Mouse (Mus musculus) limb, embryonic 12.5 days (tissue): ENCODE results near the gene Mecom. TPM values are rescaled to one million over a fixed set of nuclear protein-coding genes. Genes with fewer than 3 reads are reported as not detected.

Experiments used
- ATAC-seq: fragments of 200-750 bp; cut with Nextera tagmentation; 2 replicates; pipeline ENCODE4 v1.8.0; 2017; ENCODE audit warnings: low read depth, moderate TSS enrichment; ENCODE audit not compliant: insufficient number of reproducible peaks, insufficient read depth, low FRiP score, low TSS enrichment
- H3K27ac ChIP-seq: fragments of 300-500 bp; sonication (generic); 2 replicates; pipeline ENCODE4 v1.5.1; 2016; ENCODE audit warnings: mild to moderate bottlenecking, moderate library complexity
- H3K27me3 ChIP-seq: fragments of 300-500 bp; sonication (generic); 2 replicates; pipeline ENCODE4 v1.6.1; 2016; ENCODE audit warnings: mild to moderate bottlenecking, moderate library complexity
- H3K36me3 ChIP-seq: fragments of 300-500 bp; sonication (generic); 2 replicates; pipeline ENCODE4 v1.6.1; 2016; ENCODE audit warnings: mild to moderate bottlenecking, moderate library complexity
- H3K4me1 ChIP-seq: fragments of 300-500 bp; sonication (generic); replicated peaks from 2 replicates; pipeline ENCODE4 v1.6.1; 2016
- H3K4me2 ChIP-seq: fragments of 300-500 bp; sonication (generic); 2 replicates; pipeline ENCODE4 v1.6.1; 2016; ENCODE audit warnings: mild to moderate bottlenecking, moderate library complexity
- H3K4me3 ChIP-seq: fragments of 300-500 bp; sonication (generic); replicated peaks from 2 replicates; pipeline ENCODE4 v1.5.1; 2016; ENCODE audit warnings: mild to moderate bottlenecking
- H3K9ac ChIP-seq: fragments of 300-500 bp; sonication (generic); replicated peaks from 2 replicates; pipeline ENCODE4 v1.6.1; 2016; ENCODE audit warnings: mild to moderate bottlenecking, moderate library complexity
- H3K9me3 ChIP-seq: fragments of 300-500 bp; sonication (generic); 2 replicates; pipeline ENCODE4 v1.6.1; 2016; ENCODE audit warnings: mild to moderate bottlenecking, moderate library complexity
- WGBS: fragments of 180-500 bp; shearing (Covaris S2); methylation state at CpG from one replicate; pipeline ENCODE4 v1.1.7; 2016; 5-methylcytosine and 5-hydroxymethylcytosine counted together
- polyA plus RNA-seq: library from polyadenylated mRNA; unstranded; fragments of >200 nt; fragmentation: Nextera tagmentation; extraction: Ambion mirVana; gene quantifications from 2 replicates; pipeline ENCODE4 v1.2.1, GENCODE M21; 2016

The Mecom gene
- polyA plus RNA-seq, 1 experiment from 2014 or later = 187 TPM

GRCm38 (mm10) chr3:30014962-30015660 lies 532.7 kb downstream of the Mecom start:
- Histone ChIP-seq H3K36me3 (no peaks in the 10 kb centered on the region), H3K27me3 (no peaks in the 10 kb centered on the region), H3K27ac (peak overlapping the region; percentile 84), H3K9me3 (no peaks in the 10 kb centered on the region), H3K9ac (no peak overlapping the region; the same call in 1 of the 2 replicates), H3K4me3 (no peak overlapping the region), H3K4me1 (peaks cover 57% of the 10 kb centered on the region), H3K4me2 (peak overlapping the region; percentile 31)
- 0 out of 2 replicates have a peak, but pooled peaks have one; percentile 40 for ATAC-seq
- WGBS = 5% methylated on average over 10 of the region's 10 CpGs

- Histone ChIP-seq H3K9me3 (no peaks in the 10 kb centered on the region), H3K27me3 (no peaks in the 10 kb centered on the region), H3K4me1 (peaks cover 49% of the 10 kb centered on the region), H3K36me3 (no peaks in the 10 kb centered on the region), H3K4me2 (peak overlapping the region; percentile 17; the same call in 1 of the 2 replicates), H3K9ac (no peak overlapping the region), H3K27ac (peak overlapping the region; percentile 72; the same call in 1 of the 2 replicates), H3K4me3 (no peak overlapping the region)
- ATAC-seq = no peak
- 24% methylated on average over 1 of the region's 1 CpGs for WGBS
These were observed 533.5 kb downstream of the Mecom start for GRCm38 (mm10) chr3:30014279-30014678.

GRCm38 (mm10) chr3:30013416-30013815 lies 534.4 kb downstream of the Mecom start:
- Histone ChIP-seq H3K27ac (peak overlapping the region; percentile 100), H3K27me3 (no peaks in the 10 kb centered on the region), H3K9me3 (no peaks in the 10 kb centered on the region), H3K9ac (peak overlapping the region; percentile 99), H3K4me3 (peak overlapping the region; percentile 82), H3K36me3 (no peaks in the 10 kb centered on the region), H3K4me2 (peak overlapping the region; percentile 71), H3K4me1 (peaks cover 42% of the 10 kb centered on the region)
- no peak for ATAC-seq
- WGBS = 19% methylated on average over 1 of the region's 1 CpGs

- H3K27ac ChIP-seq = peak overlapping the region; percentile 100
- H3K4me1 ChIP-seq = peaks cover 38% of the 10 kb centered on the region
- ATAC-seq = no peak
- no peaks in the 10 kb centered on the region for H3K36me3 ChIP-seq
- H3K9ac ChIP-seq = peak overlapping the region; percentile 99
- WGBS = under 1% methylated on average over 29 of the region's 29 CpGs
- H3K9me3 ChIP-seq = no peaks in the 10 kb centered on the region
- peak overlapping the region; percentile 71 for H3K4me2 ChIP-seq
- H3K4me3 ChIP-seq = peak overlapping the region; percentile 82
- no peaks in the 10 kb centered on the region for H3K27me3 ChIP-seq
These were observed 535.0 kb downstream of the Mecom start for GRCm38 (mm10) chr3:30012666-30013365.

- no peak for ATAC-seq
These were observed 535.7 kb downstream of the Mecom start for GRCm38 (mm10) chr3:30012150-30012549.

GRCm38 (mm10) chr3:30011712-30012111 lies 536.1 kb downstream of the Mecom start:
- Histone ChIP-seq H3K4me1 (peaks cover 36% of the 10 kb centered on the region), H3K4me2 (peak overlapping the region; percentile 71), H3K9ac (peak overlapping the region; percentile 99), H3K9me3 (no peaks in the 10 kb centered on the region), H3K27ac (peak overlapping the region; percentile 100), H3K36me3 (no peaks in the 10 kb centered on the region), H3K27me3 (no peaks in the 10 kb centered on the region), H3K4me3 (peak overlapping the region; percentile 82)
- no peak for ATAC-seq
- WGBS = 1% methylated on average over 6 of the region's 6 CpGs

More at GRCm38 (mm10) chr3:30012150-30012549, 535.7 kb downstream of the Mecom start:
- Histone ChIP-seq H3K36me3 (no peaks in the 10 kb centered on the region), H3K27ac (peak overlapping the region; percentile 100), H3K9me3 (no peaks in the 10 kb centered on the region), H3K4me3 (peak overlapping the region; percentile 82), H3K9ac (peak overlapping the region; percentile 99), H3K4me1 (peaks cover 37% of the 10 kb centered on the region), H3K27me3 (no peaks in the 10 kb centered on the region), H3K4me2 (peak overlapping the region; percentile 71)
- WGBS = under 1% methylated on average over 27 of the region's 27 CpGs

- Histone ChIP-seq H3K36me3 (no peaks in the 10 kb centered on the region), H3K27me3 (no peaks in the 10 kb centered on the region), H3K4me1 (peaks cover 36% of the 10 kb centered on the region), H3K9ac (peak overlapping the region; percentile 99), H3K27ac (peak overlapping the region; percentile 100), H3K4me3 (peak overlapping the region; percentile 82), H3K9me3 (no peaks in the 10 kb centered on the region), H3K4me2 (peak overlapping the region; percentile 71)
- WGBS = 5% methylated on average over 6 of the region's 6 CpGs
- no peak for ATAC-seq
These were observed 536.9 kb downstream of the Mecom start for GRCm38 (mm10) chr3:30010889-30011288.

- Histone ChIP-seq H3K4me2 (peak overlapping the region; percentile 62), H3K27me3 (no peaks in the 10 kb centered on the region), H3K36me3 (peaks cover 3% of the 10 kb centered on the region; the same call in 1 of the 2 replicates), H3K9ac (peak overlapping the region; percentile 81), H3K4me3 (peak overlapping the region; percentile 48), H3K4me1 (peaks cover 36% of the 10 kb centered on the region), H3K27ac (peak overlapping the region; percentile 95), H3K9me3 (no peaks in the 10 kb centered on the region)
- WGBS = 23% methylated on average over 5 of the region's 5 CpGs
- no peak for ATAC-seq
These were observed 538.2 kb downstream of the Mecom start for GRCm38 (mm10) chr3:30009596-30009995.

GRCm38 (mm10) chr3:30004888-30005405 lies 542.9 kb downstream of the Mecom start:
- peak overlapping the region; percentile 64 for H3K27ac ChIP-seq
- H3K4me3 ChIP-seq = peak overlapping the region; percentile 2; the same call in 1 of the 2 replicates
- no peak for ATAC-seq
- 0 out of 2 replicates have a peak overlapping the region, but pooled peaks have one; percentile 37 for H3K9ac ChIP-seq
- peak overlapping the region; percentile 58 for H3K4me2 ChIP-seq
- H3K4me1 ChIP-seq = peaks cover 61% of the 10 kb centered on the region
- WGBS = 36% methylated on average over 8 of the region's 8 CpGs
- no peaks in the 10 kb centered on the region for H3K27me3 ChIP-seq
- peaks cover 15% of the 10 kb centered on the region for H3K36me3 ChIP-seq
- H3K9me3 ChIP-seq = no peaks in the 10 kb centered on the region

GRCm38 (mm10) chr3:30000260-30000659 lies 547.5 kb downstream of the Mecom start:
- Histone ChIP-seq H3K4me2 (no peak overlapping the region), H3K4me3 (no peak overlapping the region), H3K27me3 (no peaks in the 10 kb centered on the region), H3K9me3 (no peaks in the 10 kb centered on the region), H3K9ac (no peak overlapping the region), H3K27ac (0 out of 2 replicates have a peak overlapping the region, but pooled peaks have one; percentile 29), H3K4me1 (peaks cover 42% of the 10 kb centered on the region), H3K36me3 (peaks cover 57% of the 10 kb centered on the region)
- WGBS = 47% methylated on average over 7 of the region's 7 CpGs
- ATAC-seq = no peak

- no peaks in the 10 kb centered on the region for H3K27me3 ChIP-seq
- peaks cover 33% of the 10 kb centered on the region for H3K4me1 ChIP-seq
- H3K4me2 ChIP-seq = no peak overlapping the region
- peaks cover 61% of the 10 kb centered on the region for H3K36me3 ChIP-seq
- no peak overlapping the region for H3K27ac ChIP-seq
- no peak overlapping the region for H3K4me3 ChIP-seq
- no peaks in the 10 kb centered on the region for H3K9me3 ChIP-seq
- ATAC-seq = no peak
- 51% methylated on average over 1 of the region's 1 CpGs for WGBS
- H3K9ac ChIP-seq = no peak overlapping the region
These were observed 548.8 kb downstream of the Mecom start for GRCm38 (mm10) chr3:29999035-29999434.
